Mouse (Mus musculus) hindbrain, embryonic 13.5 days (tissue): ENCODE measurements around the gene Majin. TPM values are rescaled to one million over a fixed set of nuclear protein-coding genes. Genes with fewer than 3 reads are reported as not detected.
A peak's percentile ranks its signal among the peaks of the same experiment; 100 is the strongest.

Source experiments
- ATAC-seq: fragments of 200-750 bp; cut with Nextera tagmentation; 2 replicates; pipeline ENCODE4 v1.8.0; 2017; ENCODE audit warnings: moderate TSS enrichment; ENCODE audit not compliant: low FRiP score
- H3K27ac ChIP-seq: fragments of 300-500 bp; sonication (generic); 2 replicates; pipeline ENCODE4 v1.5.1; 2015; ENCODE audit warnings: inconsistent platforms, mild to moderate bottlenecking, moderate library complexity
- H3K27me3 ChIP-seq: fragments of 300-500 bp; sonication (generic); 2 replicates; pipeline ENCODE4 v1.6.1; 2015; ENCODE audit warnings: mild to moderate bottlenecking, inconsistent platforms
- H3K36me3 ChIP-seq: fragments of 300-500 bp; sonication (generic); 2 replicates; pipeline ENCODE4 v1.6.1; 2015; ENCODE audit warnings: mild to moderate bottlenecking, inconsistent platforms
- H3K4me1 ChIP-seq: fragments of 300-500 bp; sonication (generic); replicated peaks from 2 replicates; pipeline ENCODE4 v1.6.1; 2015; ENCODE audit warnings: inconsistent platforms
- H3K4me2 ChIP-seq: fragments of 300-500 bp; sonication (generic); 2 replicates; pipeline ENCODE4 v1.6.1; 2015; ENCODE audit warnings: inconsistent platforms, mild to moderate bottlenecking, moderate library complexity
- H3K4me3 ChIP-seq: fragments of 300-500 bp; sonication (generic); 2 replicates; pipeline ENCODE4 v1.5.1; 2015; ENCODE audit warnings: mild to moderate bottlenecking, inconsistent platforms
- H3K9ac ChIP-seq: fragments of 300-500 bp; sonication (generic); 2 replicates; pipeline ENCODE4 v1.6.1; 2015; ENCODE audit warnings: mild to moderate bottlenecking, inconsistent platforms
- H3K9me3 ChIP-seq: fragments of 300-500 bp; sonication (generic); 2 replicates; pipeline ENCODE4 v1.6.1; 2016; ENCODE audit warnings: inconsistent platforms
- WGBS: fragments of 180-500 bp; shearing (Covaris S2); methylation state at CpG from one replicate; pipeline ENCODE4 v1.1.7; 2015; 5-methylcytosine and 5-hydroxymethylcytosine counted together
- polyA plus RNA-seq: library from polyadenylated mRNA; unstranded; fragments of >200 nt; fragmentation: Nextera tagmentation; extraction: Ambion mirVana; gene quantifications from 2 replicates; pipeline ENCODE4 v1.2.1, GENCODE M21; 2015

Majin gene
- polyA plus RNA-seq, 1 experiment from 2014 or later, result not detected

DNA sequence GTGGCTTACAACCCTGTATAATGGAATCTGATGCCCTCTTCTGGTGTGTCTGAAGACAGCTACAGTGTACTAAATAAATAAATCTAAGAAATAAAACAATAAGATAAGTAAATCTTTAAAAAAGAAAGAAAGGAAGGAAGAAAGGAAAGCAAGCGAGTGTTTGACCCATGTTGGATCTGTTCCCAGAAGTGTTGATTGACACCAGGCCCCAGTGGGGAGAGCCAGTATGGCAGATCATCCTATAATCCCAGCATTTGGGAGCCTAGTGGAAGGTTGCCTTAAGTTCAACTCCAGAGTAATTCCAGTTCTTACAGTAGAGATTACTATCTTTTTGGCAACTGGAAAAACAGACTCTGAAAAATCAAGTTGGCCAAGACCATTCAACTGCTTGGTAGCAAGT lies 61.6 kb downstream of the Majin start:
- peaks cover 62% of the 10 kb centered on the region for H3K36me3 ChIP-seq
- 79% methylated on average over 1 of the region's 1 CpGs for WGBS
- H3K9ac ChIP-seq, result no peak overlapping the region
- H3K9me3 ChIP-seq, result no peaks in the 10 kb centered on the region
- H3K27me3 ChIP-seq, result no peaks in the 10 kb centered on the region
- H3K27ac ChIP-seq, result no peak overlapping the region
- no peak overlapping the region for H3K4me2 ChIP-seq
- H3K4me1 ChIP-seq, result peaks cover 18% of the 10 kb centered on the region
- ATAC-seq, result no peak
- no peak overlapping the region for H3K4me3 ChIP-seq

- Histone ChIP-seq H3K9ac (no peak overlapping the region), H3K9me3 (no peaks in the 10 kb centered on the region), H3K27ac (no peak overlapping the region), H3K4me2 (no peak overlapping the region), H3K4me1 (peaks cover 11% of the 10 kb centered on the region), H3K27me3 (no peaks in the 10 kb centered on the region), H3K36me3 (peaks cover 80% of the 10 kb centered on the region), H3K4me3 (no peak overlapping the region)
- ATAC-seq, result no peak
- 94% methylated on average over 29 of the region's 29 CpGs for WGBS
Measured at GRCm38 (mm10) chr19:6247526-6248300, 63.5 kb downstream of the Majin start.

- Histone ChIP-seq H3K4me1 (no peaks in the 10 kb centered on the region), H3K27me3 (no peaks in the 10 kb centered on the region), H3K36me3 (peaks cover 88% of the 10 kb centered on the region), H3K9me3 (no peaks in the 10 kb centered on the region), H3K4me3 (no peak overlapping the region), H3K4me2 (no peak overlapping the region), H3K9ac (no peak overlapping the region; the same call in 1 of the 2 replicates), H3K27ac (no peak overlapping the region)
- ATAC-seq, result no peak
- 95% methylated on average over 4 of the region's 4 CpGs for WGBS
Measured at GRCm38 (mm10) chr19:6253021-6253420, 68.8 kb downstream of the Majin start.

- Histone ChIP-seq H3K27ac (no peak overlapping the region), H3K4me1 (no peaks in the 10 kb centered on the region), H3K36me3 (peaks cover 69% of the 10 kb centered on the region), H3K4me2 (no peak overlapping the region), H3K27me3 (no peaks in the 10 kb centered on the region), H3K9ac (no peak overlapping the region), H3K4me3 (no peak overlapping the region), H3K9me3 (no peaks in the 10 kb centered on the region)
- no peak for ATAC-seq
- 64% methylated on average over 2 of the region's 2 CpGs for WGBS
Measured at GRCm38 (mm10) chr19:6260428-6260827, 76.2 kb downstream of the Majin start.

DNA sequence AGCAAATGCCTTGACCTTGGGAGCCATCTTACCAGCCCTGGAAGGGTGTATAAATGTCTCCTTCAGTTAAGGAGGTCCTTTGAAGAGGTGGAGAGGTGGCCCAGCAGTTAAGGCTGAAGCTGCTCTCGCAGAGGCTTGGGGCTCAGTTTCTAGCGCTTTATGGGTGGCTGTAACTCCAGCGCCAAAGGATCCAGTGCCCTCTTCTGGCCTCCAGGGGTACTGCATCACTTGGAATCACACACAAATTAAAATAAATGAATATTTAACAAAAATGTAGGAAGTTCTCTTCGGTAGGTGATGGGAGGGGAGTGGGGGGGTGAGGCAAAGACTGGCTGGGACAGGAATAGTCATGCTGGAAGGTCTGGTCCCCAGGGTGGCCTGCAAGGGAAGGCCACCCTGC lies 76.8 kb downstream of the Majin start:
- H3K4me3 ChIP-seq, result no peak overlapping the region
- WGBS, result 79% methylated on average over 4 of the region's 4 CpGs
- ATAC-seq, result no peak
- H3K9me3 ChIP-seq, result no peaks in the 10 kb centered on the region
- no peaks in the 10 kb centered on the region for H3K27me3 ChIP-seq
- no peak overlapping the region for H3K27ac ChIP-seq
- H3K36me3 ChIP-seq, result peaks cover 64% of the 10 kb centered on the region
- no peak overlapping the region for H3K4me2 ChIP-seq
- no peak overlapping the region for H3K9ac ChIP-seq
- H3K4me1 ChIP-seq, result no peaks in the 10 kb centered on the region

GRCm38 (mm10) chr19:6261379-6261778 lies 77.2 kb downstream of the Majin start:
- H3K27ac ChIP-seq, result no peak overlapping the region
- no peak overlapping the region for H3K4me3 ChIP-seq
- WGBS, result 93% methylated on average over 14 of the region's 14 CpGs
- peaks cover 60% of the 10 kb centered on the region for H3K36me3 ChIP-seq
- H3K4me2 ChIP-seq, result no peak overlapping the region
- no peaks in the 10 kb centered on the region for H3K27me3 ChIP-seq
- no peak overlapping the region for H3K9ac ChIP-seq
- no peaks in the 10 kb centered on the region for H3K4me1 ChIP-seq
- H3K9me3 ChIP-seq, result no peaks in the 10 kb centered on the region
- no peak for ATAC-seq

- H3K9ac ChIP-seq, result no peak overlapping the region
- H3K27me3 ChIP-seq, result peaks cover 2% of the 10 kb centered on the region; the same call in 1 of the 2 replicates
- 59% methylated on average over 7 of the region's 7 CpGs for WGBS
- H3K9me3 ChIP-seq, result no peaks in the 10 kb centered on the region
- no peak overlapping the region for H3K4me3 ChIP-seq
- ATAC-seq, result no peak
- H3K4me1 ChIP-seq, result no peaks in the 10 kb centered on the region
- no peak overlapping the region for H3K4me2 ChIP-seq
- peaks cover 51% of the 10 kb centered on the region for H3K36me3 ChIP-seq
- no peak overlapping the region for H3K27ac ChIP-seq
Measured at GRCm38 (mm10) chr19:6262222-6262621, 78.0 kb downstream of the Majin start.

GRCm38 (mm10) chr19:6262839-6263433 lies 78.7 kb downstream of the Majin start:
- peaks cover 8% of the 10 kb centered on the region; the same call in 1 of the 2 replicates for H3K27me3 ChIP-seq
- no peak for ATAC-seq
- no peak overlapping the region for H3K9ac ChIP-seq
- no peak overlapping the region for H3K4me3 ChIP-seq
- 83% methylated on average over 8 of the region's 8 CpGs for WGBS
- no peaks in the 10 kb centered on the region for H3K9me3 ChIP-seq
- no peaks in the 10 kb centered on the region for H3K4me1 ChIP-seq
- no peak overlapping the region for H3K4me2 ChIP-seq
- peaks cover 44% of the 10 kb centered on the region for H3K36me3 ChIP-seq
- 0 out of 2 replicates have a peak overlapping the region, but pooled peaks have one; percentile 35 for H3K27ac ChIP-seq

- H3K4me2 ChIP-seq, result no peak overlapping the region
- no peaks in the 10 kb centered on the region for H3K9me3 ChIP-seq
- ATAC-seq, result no peak
- WGBS, result 83% methylated on average over 9 of the region's 9 CpGs
- peaks cover 31% of the 10 kb centered on the region for H3K36me3 ChIP-seq
- no peaks in the 10 kb centered on the region; the same call in 1 of the 2 replicates for H3K4me1 ChIP-seq
- H3K9ac ChIP-seq, result peak overlapping the region; percentile 19; the same call in 1 of the 2 replicates
- H3K27me3 ChIP-seq, result peaks cover 8% of the 10 kb centered on the region; the same call in 1 of the 2 replicates
- H3K27ac ChIP-seq, result no peak overlapping the region
- no peak overlapping the region for H3K4me3 ChIP-seq
Measured at GRCm38 (mm10) chr19:6264200-6264599, 80.0 kb downstream of the Majin start.

DNA sequence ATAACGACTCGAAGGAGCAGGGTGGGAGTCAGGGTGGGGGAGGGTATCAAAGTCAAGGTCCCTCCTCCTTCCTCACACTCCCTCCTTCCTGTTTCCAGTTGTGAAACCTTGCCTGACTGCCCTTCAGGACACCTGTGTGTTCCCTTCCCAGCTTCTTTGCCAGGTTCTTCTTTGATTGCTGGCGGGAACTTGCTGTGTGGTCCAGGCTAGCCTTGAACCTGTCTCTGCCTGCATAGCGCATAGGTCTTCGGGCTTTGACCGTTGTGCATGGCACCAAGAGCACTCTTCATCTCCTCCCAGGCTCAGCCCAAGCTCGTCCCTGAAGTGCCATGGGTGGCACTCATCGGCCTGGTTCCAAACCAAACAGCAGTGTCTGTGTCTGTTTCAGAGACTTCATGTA lies 80.8 kb downstream of the Majin start:
- no peaks in the 10 kb centered on the region; the same call in 1 of the 2 replicates for H3K4me1 ChIP-seq
- 92% methylated on average over 8 of the region's 8 CpGs for WGBS

DNA sequence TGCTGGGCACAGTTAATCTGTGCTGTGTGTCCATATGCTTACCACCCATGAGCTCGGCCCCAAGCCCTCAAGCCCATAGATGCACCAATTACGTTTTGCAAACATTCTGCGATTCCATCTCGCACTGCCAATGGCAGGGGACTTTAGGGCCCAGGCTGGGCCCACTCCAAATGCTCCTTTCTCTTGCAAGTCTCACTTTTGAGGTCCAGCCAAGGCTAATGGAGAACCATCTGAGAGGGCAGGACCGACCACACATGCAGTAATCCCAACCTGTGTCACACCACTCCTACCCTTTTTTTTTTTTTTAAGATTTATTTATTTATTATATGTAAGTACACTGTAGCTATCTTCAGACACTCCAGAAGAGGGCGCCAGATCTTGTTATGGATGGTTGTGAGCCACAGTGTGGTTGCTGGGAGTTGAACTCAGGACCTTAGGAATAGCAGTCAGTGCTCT lies 81.6 kb downstream of the Majin start:
- 65% methylated on average over 6 of the region's 6 CpGs for WGBS
- Histone ChIP-seq H3K4me2 (no peak overlapping the region), H3K36me3 (peaks cover 18% of the 10 kb centered on the region), H3K4me1 (no peaks in the 10 kb centered on the region; the same call in 1 of the 2 replicates), H3K9ac (no peak overlapping the region), H3K9me3 (no peaks in the 10 kb centered on the region), H3K27ac (no peak overlapping the region), H3K4me3 (no peak overlapping the region), H3K27me3 (peaks cover 11% of the 10 kb centered on the region)
- ATAC-seq, result no peak

More for the DNA sequence above, 80.8 kb downstream of the Majin start:
- ATAC-seq, result no peak
- Histone ChIP-seq H3K4me3 (no peak overlapping the region), H3K4me2 (no peak overlapping the region), H3K9me3 (no peaks in the 10 kb centered on the region), H3K27ac (no peak overlapping the region), H3K36me3 (peaks cover 26% of the 10 kb centered on the region), H3K27me3 (peaks cover 8% of the 10 kb centered on the region; the same call in 1 of the 2 replicates), H3K9ac (no peak overlapping the region)

DNA sequence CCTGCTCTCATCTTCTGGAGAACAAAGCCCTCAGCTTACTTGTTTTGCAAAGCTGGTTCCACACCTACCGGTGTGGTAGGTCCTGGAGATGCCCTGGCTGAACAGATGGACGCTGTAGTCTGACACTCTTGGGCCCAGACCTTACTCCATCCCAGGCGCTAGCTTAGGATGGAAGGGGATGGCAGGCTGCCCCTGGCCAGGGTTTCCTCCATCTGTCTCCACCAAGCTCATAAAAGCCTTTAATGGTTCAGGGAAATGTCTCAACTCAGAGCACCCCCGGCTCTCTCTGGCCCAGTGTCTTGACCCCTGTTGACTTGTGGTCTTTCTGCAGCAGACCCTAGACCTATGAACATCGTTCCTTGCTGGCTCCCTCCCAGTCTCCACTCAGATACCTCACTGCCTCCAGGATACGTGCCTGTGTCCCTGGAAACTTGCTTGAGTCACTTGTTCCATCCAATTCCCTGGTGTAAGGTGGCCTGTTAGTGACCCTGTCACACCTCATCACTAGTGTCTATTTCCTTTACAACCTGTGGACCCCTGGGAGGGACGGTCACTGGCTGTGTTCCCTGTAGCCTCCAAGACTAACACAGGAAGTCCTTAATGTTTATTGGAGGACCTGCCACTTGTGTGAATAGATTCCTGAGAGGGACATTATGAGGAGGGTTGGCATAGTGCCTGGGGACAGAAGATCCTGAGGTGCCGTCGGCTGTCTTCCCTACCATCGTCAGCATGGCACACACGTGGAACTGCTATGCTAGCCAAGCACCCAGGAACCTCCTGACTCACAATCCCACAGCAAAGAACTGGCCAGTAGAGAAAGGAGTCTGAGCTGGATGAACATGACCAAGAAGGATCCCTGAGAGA lies 83.3 kb downstream of the Majin start:
- Histone ChIP-seq H3K27me3 (peaks cover 18% of the 10 kb centered on the region), H3K4me1 (no peaks in the 10 kb centered on the region; the same call in 1 of the 2 replicates), H3K4me2 (no peak overlapping the region), H3K9ac (0 out of 2 replicates have a peak overlapping the region, but pooled peaks have one; percentile 13), H3K9me3 (no peaks in the 10 kb centered on the region), H3K27ac (no peak overlapping the region), H3K4me3 (no peak overlapping the region), H3K36me3 (peaks cover under 1% of the 10 kb centered on the region; the same call in 1 of the 2 replicates)
- 80% methylated on average over 11 of the region's 11 CpGs for WGBS
- ATAC-seq, result no peak
